Mouse (Mus musculus) adrenal gland, postnatal 14 days (tissue): ENCODE data around the gene Faf2. TPM values are rescaled to one million over a fixed set of nuclear protein-coding genes. Genes with fewer than 3 reads are reported as not detected.

Experiments
- DNase-seq: peaks from one replicate; pipeline ENCODE4 v3.0.0; 2021; ENCODE audit warnings: mixed read lengths
- long read RNA-seq, 2 experiments: library from polyadenylated mRNA; stranded (forward); transcript quantifications; one replicate each; pipeline ENCODE4 v2.0.0; 2021
- total RNA-seq: library from RNA; stranded (reverse); gene quantifications from 2 replicates; pipeline ENCODE4 v1.2.3, GENCODE M21; 2021

The Faf2 gene
- total RNA-seq = 67.3 and 69.6 TPM in 2 replicates
- long read RNA-seq, experiment 1, full-length matches to known transcripts = 51 of 74 reads
- long read RNA-seq, experiment 1, partial matches to known transcripts = 2 of 74 reads
- long read RNA-seq, experiment 1, other reads (novel, unspliced or antisense) = 21 of 74 reads
- long read RNA-seq, experiment 2, full-length matches to known transcripts = 33 of 45 reads
- long read RNA-seq, experiment 2, partial matches to known transcripts = 1 of 45 reads
- long read RNA-seq, experiment 2, other reads (novel, unspliced or antisense) = 11 of 45 reads

DNA sequence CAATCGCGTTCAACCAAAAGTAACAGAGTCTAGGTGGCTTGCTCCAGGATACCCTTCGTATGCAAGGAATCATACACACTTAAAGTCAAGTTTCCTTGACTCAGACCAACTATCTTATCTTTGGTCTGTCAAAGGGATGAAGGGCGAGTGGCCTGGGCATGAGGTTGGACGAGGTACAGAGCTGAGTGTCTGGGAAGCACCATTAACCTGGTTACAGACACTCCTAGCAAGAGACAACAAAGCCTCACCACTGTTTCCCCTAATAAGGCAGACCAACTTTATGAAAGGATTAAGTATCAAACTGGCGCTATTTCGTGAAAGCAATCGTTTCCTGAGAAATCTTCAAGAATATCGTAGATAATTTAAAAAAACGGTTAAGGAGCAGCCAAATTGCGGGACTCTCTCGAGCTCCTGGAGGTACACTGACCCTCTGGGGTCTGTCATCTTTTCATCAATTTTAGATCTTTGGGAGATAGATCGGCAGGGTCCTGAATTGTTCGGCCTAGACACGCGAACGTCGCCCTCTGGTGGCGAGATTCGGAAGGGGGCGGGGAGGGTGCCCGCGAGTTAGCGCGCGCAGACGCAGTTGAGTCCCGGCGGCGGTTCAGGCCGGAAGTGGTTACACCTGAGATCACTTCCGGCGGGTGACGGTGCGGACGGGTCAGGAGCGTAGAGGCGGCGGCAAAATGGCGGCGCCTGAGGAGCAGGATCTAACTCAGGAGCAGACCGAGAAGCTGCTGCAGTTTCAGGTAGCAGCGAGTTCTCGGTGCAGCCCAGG lies at the start of gene Faf2:
Faf2 (plus strand) TSS at position 630 of the 778 bp plus-strand sequence.
- DNase-seq = peak; percentile 99

- DNase-seq = no peak
Observed at GRCm38 (mm10) chr13:54572621-54573020, 49.0 kb upstream of the Faf2 start.

DNA sequence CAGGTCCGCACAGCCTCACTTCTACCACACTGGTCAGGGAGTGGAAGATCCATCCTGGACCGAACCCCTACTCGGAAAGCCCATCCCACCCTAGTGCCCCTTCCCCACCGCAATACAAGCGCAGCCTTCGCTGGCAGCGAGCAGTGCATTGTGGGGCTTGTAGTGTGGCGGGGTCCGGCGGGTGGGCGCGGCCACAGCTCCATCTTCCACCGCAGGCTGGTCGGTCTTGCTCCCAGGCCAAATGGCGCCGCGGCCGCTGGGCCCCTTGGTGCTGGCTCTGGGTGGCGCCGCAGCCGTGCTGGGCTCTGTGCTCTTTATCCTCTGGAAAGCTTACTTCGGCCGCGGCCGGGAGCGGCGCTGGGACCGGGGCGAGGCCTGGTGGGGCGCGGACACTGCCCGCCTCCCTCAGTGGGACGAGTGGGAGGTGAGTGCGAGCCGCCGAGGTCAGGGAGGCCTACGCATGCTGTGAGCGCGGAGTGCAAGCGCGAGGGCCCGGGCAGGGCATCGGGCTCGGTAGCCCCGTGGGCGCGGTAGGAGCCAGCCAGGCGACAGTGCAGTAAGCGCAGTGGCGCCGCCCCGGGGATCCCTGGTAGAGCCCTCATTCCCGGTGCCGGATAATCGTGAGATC lies 46.6 kb upstream of the Faf2 start, which contains the start of gene Arl10:
Arl10 (plus strand) TSS at position 162 of the 628 bp plus-strand sequence.
- peak; percentile 88 for DNase-seq

DNA sequence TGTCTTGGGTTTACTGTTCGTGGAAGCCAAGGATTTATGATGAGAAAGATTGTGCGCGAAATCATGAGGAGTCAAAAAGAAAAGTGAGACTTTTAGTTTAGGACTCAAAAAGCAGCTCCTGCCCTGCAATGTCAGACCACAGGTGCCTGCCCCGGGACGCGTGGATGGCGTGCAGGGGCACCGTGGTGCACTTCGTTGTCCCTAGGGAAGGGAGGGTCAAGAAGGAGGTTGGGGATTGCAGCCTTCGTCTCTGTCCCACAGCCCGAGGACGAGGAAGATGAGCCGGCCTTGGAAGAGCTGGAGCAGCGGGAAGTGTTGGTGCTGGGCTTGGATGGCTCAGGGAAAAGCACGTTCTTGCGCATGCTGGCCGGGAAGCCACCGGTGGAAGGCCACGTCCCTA lies 46.1 kb upstream of the Faf2 start:
- peak; percentile 44 for DNase-seq

GRCm38 (mm10) chr13:54577652-54578507 lies 43.7 kb upstream of the Faf2 start:
- no peak for DNase-seq

- DNase-seq = no peak
Observed at GRCm38 (mm10) chr13:54581385-54581784, 40.2 kb upstream of the Faf2 start.

DNA sequence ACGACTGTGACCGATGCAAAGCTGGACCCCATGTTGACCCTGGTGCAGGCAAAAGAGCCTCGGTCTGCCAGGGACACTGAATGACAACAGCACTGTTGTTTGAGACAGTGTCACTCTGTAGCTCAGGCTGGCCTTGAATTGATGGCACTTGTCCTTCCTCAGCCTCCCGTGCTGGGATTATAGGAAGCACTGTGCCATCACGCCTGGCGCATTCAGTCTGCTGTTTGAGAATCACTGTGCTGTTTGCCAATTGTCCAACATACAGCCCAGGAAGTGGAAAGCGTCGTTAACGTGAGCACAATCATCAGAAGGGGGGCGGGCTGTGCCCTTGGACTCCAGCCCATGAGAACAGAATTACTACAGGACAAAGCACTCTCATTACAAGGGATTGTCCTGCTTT lies 39.5 kb upstream of the Faf2 start:
- DNase-seq = peak; percentile 65

- no peak for DNase-seq
Observed at GRCm38 (mm10) chr13:54582860-54583259, 38.7 kb upstream of the Faf2 start.

- no peak for DNase-seq
Observed at GRCm38 (mm10) chr13:54585831-54586230, 35.8 kb upstream of the Faf2 start.

DNA sequence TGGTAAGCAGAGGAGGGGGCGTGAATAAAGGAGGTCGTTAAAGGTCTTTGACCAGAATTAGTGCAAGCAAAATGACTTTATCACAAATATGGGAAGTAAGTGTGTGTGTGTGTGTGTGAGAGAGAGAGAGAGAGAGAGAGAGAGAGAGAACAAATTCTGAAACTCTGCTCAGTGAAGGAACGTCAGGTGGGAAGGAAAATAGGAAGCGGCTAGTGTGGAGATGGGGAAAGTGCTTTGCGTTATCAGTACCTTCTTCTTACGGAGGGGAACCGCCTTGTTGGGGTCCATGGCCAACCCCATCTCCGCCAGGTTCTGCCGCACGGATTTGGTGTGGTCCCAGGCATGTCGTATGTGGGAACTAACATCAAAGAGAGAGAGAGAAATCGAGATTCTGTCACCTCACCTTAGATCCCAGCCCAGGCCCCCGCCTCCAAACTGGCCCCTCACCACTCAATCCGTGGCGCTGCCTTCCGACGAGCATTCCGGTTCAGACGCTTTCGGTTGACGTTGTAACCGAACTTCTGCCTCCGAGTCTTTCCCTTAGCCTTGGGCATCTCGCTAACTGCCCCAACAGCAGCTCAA lies 32.1 kb upstream of the Faf2 start:
- no peak for DNase-seq

- DNase-seq = peak; percentile 97
Observed at GRCm38 (mm10) chr13:54589996-54590951, 31.3 kb upstream of the Faf2 start, which contains the start of the genes Nop16 and Higd2a. TSS of gene Nop16 (minus strand) at chr13:54590090. TSS of gene Higd2a (plus strand) at chr13:54590207.

GRCm38 (mm10) chr13:54591776-54592356 lies 29.7 kb upstream of the Faf2 start:
- DNase-seq = no peak

DNA sequence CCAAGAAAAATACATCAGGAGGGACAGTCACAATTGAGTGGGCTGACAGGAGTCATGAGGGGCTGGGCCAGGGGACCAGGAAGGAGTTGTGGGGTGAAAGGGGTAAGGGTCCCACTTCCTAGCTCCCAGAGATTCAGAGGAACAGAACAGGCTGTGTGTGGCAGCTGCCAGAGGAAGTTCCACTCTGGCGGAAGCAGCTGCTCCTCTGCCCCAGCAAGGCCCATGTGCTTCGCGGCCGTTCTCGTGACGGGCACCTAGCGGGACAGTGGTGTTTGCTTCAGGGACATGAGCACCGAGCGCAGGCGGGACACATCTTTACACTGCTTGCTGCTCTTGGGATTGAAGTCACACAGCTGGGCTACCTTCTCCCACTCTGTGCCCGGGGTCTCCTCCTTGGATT lies 28.0 kb upstream of the Faf2 start:
- DNase-seq = no peak

DNA sequence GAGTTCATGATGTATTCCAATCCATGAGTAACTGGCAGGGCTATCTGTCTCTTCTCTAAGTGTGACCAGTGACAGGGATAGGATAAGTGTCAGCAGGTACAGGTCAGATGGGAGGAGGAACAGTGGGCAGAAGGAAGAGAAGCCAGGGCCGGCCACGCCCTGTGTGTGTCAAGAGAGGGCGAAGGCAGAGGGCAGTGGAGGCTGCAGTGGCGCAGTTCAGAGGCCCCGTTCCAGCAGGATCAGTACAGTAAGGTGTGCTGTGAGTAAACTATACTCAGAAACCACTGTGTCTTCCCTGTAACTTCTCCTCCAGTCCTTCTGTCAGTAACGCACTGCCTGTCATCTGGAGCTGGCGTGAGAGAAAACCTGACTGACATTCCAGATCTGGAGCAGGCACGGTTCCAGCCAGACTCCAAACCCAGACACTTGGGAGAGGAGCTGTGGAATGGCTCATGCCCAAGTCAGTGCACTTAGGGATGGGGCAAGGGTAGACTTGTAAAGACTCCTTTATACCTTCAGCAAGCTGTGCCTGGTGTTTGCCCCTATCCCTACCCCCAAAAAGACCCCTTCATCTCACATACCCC lies 25.4 kb upstream of the Faf2 start:
- DNase-seq = no peak

- no peak for DNase-seq
Observed at GRCm38 (mm10) chr13:54596870-54597269, 24.7 kb upstream of the Faf2 start.

DNA sequence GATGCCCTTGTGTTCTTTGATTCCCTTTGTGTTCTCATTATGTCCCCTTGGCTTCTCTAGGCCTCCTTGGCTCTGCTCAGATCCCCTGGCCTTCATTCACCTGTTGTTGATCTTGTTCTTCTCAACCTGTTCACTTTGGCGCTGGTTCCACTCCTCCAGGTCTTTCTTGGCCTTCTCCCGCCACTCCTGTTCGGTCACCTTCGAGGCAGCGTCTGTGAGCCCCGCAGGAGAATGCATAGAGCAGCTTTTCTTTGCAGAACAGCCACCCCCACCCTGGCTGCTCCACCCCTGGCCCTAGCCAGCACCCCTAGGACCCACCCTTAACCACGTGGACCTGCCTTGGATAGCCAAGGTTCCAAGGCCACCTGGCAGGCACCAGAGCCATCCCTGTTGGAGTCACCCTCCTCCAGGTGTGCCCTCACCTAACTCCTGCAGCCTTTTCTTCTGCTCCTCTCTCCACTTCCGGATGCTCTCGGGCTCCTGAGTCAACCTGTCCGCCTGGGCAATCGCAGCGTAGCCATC lies 22.9 kb upstream of the Faf2 start:
- no peak for DNase-seq

DNA sequence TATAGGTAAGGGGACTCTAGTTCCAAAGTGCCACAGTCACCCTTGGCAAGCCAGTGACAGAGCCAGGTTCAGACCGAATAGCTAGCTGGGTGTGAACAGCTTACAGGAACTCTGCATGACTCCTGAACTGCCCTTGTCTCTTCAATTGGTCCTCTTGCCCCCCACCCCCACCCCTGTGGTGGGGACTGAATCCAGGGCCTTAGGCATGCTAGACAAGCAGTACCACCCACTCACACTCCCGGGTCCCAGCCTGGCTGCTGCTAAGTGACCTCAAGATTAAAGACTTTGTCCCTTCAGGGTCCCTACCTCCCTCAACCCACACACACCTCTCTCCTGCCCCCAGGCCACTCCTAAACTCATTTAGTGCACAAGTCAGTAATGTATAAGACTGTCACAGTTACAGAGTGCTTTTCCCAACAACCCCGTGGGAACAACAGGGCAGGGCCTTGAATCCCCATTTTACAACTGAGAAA lies 18.9 kb upstream of the Faf2 start:
- no peak for DNase-seq

GRCm38 (mm10) chr13:54603501-54603900 lies 18.1 kb upstream of the Faf2 start:
- peak; percentile 44 for DNase-seq

- no peak for DNase-seq
Observed at GRCm38 (mm10) chr13:54604221-54604620, 17.4 kb upstream of the Faf2 start.
